Mouse (Mus musculus) liver, embryonic 14.5 days (tissue): ENCODE measurements around the gene Jmy. TPM values are rescaled to one million over a fixed set of nuclear protein-coding genes. Genes with fewer than 3 reads are reported as not detected.
A peak's percentile ranks its signal among the peaks of the same experiment; 100 is the strongest.

Experiments used
- ATAC-seq: fragments of 200-750 bp; cut with Nextera tagmentation; 2 replicates; pipeline ENCODE4 v1.8.0; 2017; ENCODE audit warnings: moderate number of reproducible peaks, mild to moderate bottlenecking, moderate library complexity; ENCODE audit not compliant: insufficient read depth
- DNase-seq, 3 experiments: peaks; one replicate each; pipeline ENCODE4 v3.0.0-alpha.2; 2012 to 2013; ENCODE audit warnings: low read depth in 3 of 3, low spot score in 3 of 3
- H3K27ac ChIP-seq: fragments of 300-500 bp; sonication (generic); 2 replicates; pipeline ENCODE4 v1.5.1; 2014; ENCODE audit warnings: moderate library complexity, mild to moderate bottlenecking, control low read depth, inconsistent platforms
- H3K27me3 ChIP-seq: fragments of 300-500 bp; sonication (generic); 2 replicates; pipeline ENCODE4 v1.6.1; 2014; ENCODE audit warnings: mild to moderate bottlenecking, low read length, moderate library complexity; ENCODE audit not compliant: control insufficient read depth, insufficient read depth
- H3K36me3 ChIP-seq: fragments of 300-500 bp; sonication (generic); replicated peaks from 2 replicates; pipeline ENCODE4 v1.6.1; 2014; ENCODE audit warnings: low read depth; ENCODE audit not compliant: control insufficient read depth, insufficient read depth
- H3K4me1 ChIP-seq, 2 experiments: fragments of 200-500 bp in 1 of 2; fragments of 300-500 bp in 1 of 2; sonication (generic) in 1 of 2; replicated peaks; 2 replicates each; pipeline ENCODE4 v1.6.1; 2012 to 2014; ENCODE audit warnings: antibody characterized with exemption in 1 of 2, inconsistent platforms in 1 of 2, low read length in 1 of 2; ENCODE audit not compliant: control insufficient read depth in 2 of 2, insufficient read depth in 2 of 2
- H3K4me2 ChIP-seq: fragments of 300-500 bp; sonication (generic); 2 replicates; pipeline ENCODE4 v1.6.1; 2014; ENCODE audit warnings: low read depth, mild to moderate bottlenecking, control low read depth, moderate library complexity
- H3K4me3 ChIP-seq, 2 experiments: fragments of 200-500 bp in 1 of 2; fragments of 300-500 bp in 1 of 2; sonication (generic) in 1 of 2; 2 replicates each; pipeline ENCODE4 v1.5.1; 2012 to 2014; ENCODE audit warnings: low read depth in 2 of 2, low read length in 2 of 2, mild to moderate bottlenecking in 2 of 2, control low read depth in 1 of 2, inconsistent platforms in 1 of 2, moderate library complexity in 1 of 2; ENCODE audit not compliant: insufficient read depth in 1 of 2
- H3K9ac ChIP-seq: fragments of 300-500 bp; sonication (generic); replicated peaks from 2 replicates; pipeline ENCODE4 v1.6.1; 2014; ENCODE audit warnings: mild to moderate bottlenecking, control low read depth, moderate library complexity
- H3K9me3 ChIP-seq: fragments of 300-500 bp; sonication (generic); 2 replicates; pipeline ENCODE4 v1.6.1; 2016; ENCODE audit warnings: low read length, mixed read lengths; ENCODE audit not compliant: control insufficient read depth
- CTCF ChIP-seq: IDR thresholded peaks from 2 replicates; pipeline ENCODE4 v1.5.1; 2016; ENCODE audit warnings: antibody characterized with exemption, low read depth, control low read depth
- EP300 ChIP-seq: IDR thresholded peaks from 2 replicates; pipeline ENCODE4 v1.6.1; 2016; ENCODE audit warnings: antibody characterized with exemption, low read depth
- WGBS: fragments of 180-500 bp; shearing (Covaris S2); extraction: QIAGEN DNeasy Blood & Tissue Kit; methylation state at CpG from one replicate; pipeline ENCODE4 v1.1.7; 2014; ENCODE audit not compliant: insufficient replicate concordance; 5-methylcytosine and 5-hydroxymethylcytosine counted together
- polyA plus RNA-seq, 2 experiments: library from polyadenylated mRNA; depleted of rRNA in 1 of 2; stranded (reverse) in 1 of 2; unstranded in 1 of 2; fragments of >200 nt; fragmentation: Nextera tagmentation in 1 of 2; extraction: Ambion mirVana in 1 of 2; gene quantifications; 2 replicates each; pipeline versions ENCODE4 v1.2.1 to v1.2.3; 2012 to 2014

The Jmy gene
- polyA plus RNA-seq, 2 experiments: 2.3 to 2.8 TPM

- Histone ChIP-seq H3K9ac (peak overlapping the region; percentile 63), H3K27ac (peak overlapping the region; percentile 99), H3K27me3 (no peaks in the 10 kb centered on the region), H3K4me3 (peak overlapping the region in 1 of 2 experiments; percentile 14; a peak in 1 of 4 replicates), H3K9me3 (no peaks in the 10 kb centered on the region), H3K36me3 (peaks cover 3% of the 10 kb centered on the region; the same call in 1 of the 2 replicates), H3K4me2 (peak overlapping the region; percentile 66), H3K4me1 (peaks cover 40 to 41% of the 10 kb centered on the region in 2 experiments)
- TF ChIP-seq CTCF: no peak
- TF ChIP-seq EP300: peak; percentile 97
- 39% methylated on average over 5 of the region's 5 CpGs for WGBS
- DNase-seq: peak; percentile 82 to 89 (median 87)
- ATAC-seq: peak; percentile 96
These were observed 71.4 kb downstream of the Jmy start for GRCm38 (mm10) chr13:93427920-93428876.

GRCm38 (mm10) chr13:93423224-93423623 lies 76.4 kb downstream of the Jmy start:
- H3K4me3 ChIP-seq: no peak overlapping the region
- no peak overlapping the region for H3K27ac ChIP-seq
- H3K4me2 ChIP-seq: no peak overlapping the region
- no peaks in the 10 kb centered on the region for H3K9me3 ChIP-seq
- 65% methylated on average over 2 of the region's 2 CpGs for WGBS
- DNase-seq (no peak), ATAC-seq (no peak)
- TF ChIP-seq CTCF: no peak
- no peak for TF ChIP-seq EP300
- H3K27me3 ChIP-seq: no peaks in the 10 kb centered on the region
- H3K9ac ChIP-seq: no peak overlapping the region
- H3K36me3 ChIP-seq: no peaks in the 10 kb centered on the region
- peaks cover 23 to 24% of the 10 kb centered on the region in 2 experiments for H3K4me1 ChIP-seq

- 74% methylated on average over 2 of the region's 2 CpGs for WGBS
- DNase-seq (no peak), ATAC-seq (no peak)
- H3K4me2 ChIP-seq: no peak overlapping the region
- no peaks in the 10 kb centered on the region for H3K36me3 ChIP-seq
- no peaks in the 10 kb centered on the region for H3K27me3 ChIP-seq
- no peak overlapping the region; the same call in 1 of the 2 replicates for H3K9ac ChIP-seq
- no peak for TF ChIP-seq EP300
- no peak for TF ChIP-seq CTCF
- no peak overlapping the region for H3K4me3 ChIP-seq
- no peaks in the 10 kb centered on the region for H3K9me3 ChIP-seq
- no peak overlapping the region for H3K27ac ChIP-seq
- H3K4me1 ChIP-seq: peaks cover 4 to 5% of the 10 kb centered on the region in 2 experiments; a peak in 3 of 4 replicates
These were observed 79.8 kb downstream of the Jmy start for GRCm38 (mm10) chr13:93419779-93420178.

GRCm38 (mm10) chr13:93418292-93418691 lies 81.3 kb downstream of the Jmy start:
- no peak for TF ChIP-seq CTCF
- Histone ChIP-seq H3K4me3 (no peak overlapping the region), H3K36me3 (no peaks in the 10 kb centered on the region), H3K27ac (no peak overlapping the region), H3K9ac (no peak overlapping the region), H3K9me3 (no peaks in the 10 kb centered on the region), H3K4me2 (no peak overlapping the region), H3K27me3 (no peaks in the 10 kb centered on the region), H3K4me1 (no peaks in the 10 kb centered on the region; a peak in 1 of 4 replicates)
- DNase-seq: no peak
- no peak for ATAC-seq
- WGBS: 72% methylated on average over 2 of the region's 2 CpGs

- ATAC-seq: no peak
- WGBS: 66% methylated on average over 5 of the region's 5 CpGs
- H3K9ac ChIP-seq: no peak overlapping the region
These were observed 84.6 kb downstream of the Jmy start for GRCm38 (mm10) chr13:93415055-93415454.

More at GRCm38 (mm10) chr13:93415055-93415454, 84.6 kb downstream of the Jmy start:
- no peak overlapping the region for H3K4me3 ChIP-seq
- no peaks in the 10 kb centered on the region for H3K4me1 ChIP-seq
- no peak overlapping the region for H3K27ac ChIP-seq
- H3K4me2 ChIP-seq: no peak overlapping the region
- TF ChIP-seq CTCF (no peak), EP300 (no peak)
- DNase-seq: no peak
- H3K36me3 ChIP-seq: no peaks in the 10 kb centered on the region
- H3K27me3 ChIP-seq: no peaks in the 10 kb centered on the region
- H3K9me3 ChIP-seq: no peaks in the 10 kb centered on the region
